Mouse (Mus musculus) kidney, embryonic 15.5 days (tissue): ENCODE results near the gene U2af2. TPM values are rescaled to one million over a fixed set of nuclear protein-coding genes. Genes with fewer than 3 reads are reported as not detected.
A peak's percentile ranks its signal among the peaks of the same experiment; 100 is the strongest.

ENCODE experiments used
- ATAC-seq: fragments of 200-750 bp; cut with Nextera tagmentation; replicated peaks from 2 replicates; pipeline ENCODE4 v1.8.0; 2017; ENCODE audit warnings: moderate TSS enrichment; ENCODE audit not compliant: low FRiP score
- H3K27ac ChIP-seq: fragments of 300-500 bp; sonication (generic); 2 replicates; pipeline ENCODE4 v1.5.1; 2015; ENCODE audit warnings: mild to moderate bottlenecking, inconsistent platforms
- H3K27me3 ChIP-seq: fragments of 300-500 bp; sonication (generic); 2 replicates; pipeline ENCODE4 v1.6.1; 2015; ENCODE audit warnings: inconsistent platforms
- H3K36me3 ChIP-seq: fragments of 300-500 bp; sonication (generic); 2 replicates; pipeline ENCODE4 v1.6.1; 2015; ENCODE audit warnings: inconsistent platforms
- H3K4me1 ChIP-seq: fragments of 300-500 bp; sonication (generic); 2 replicates; pipeline ENCODE4 v1.6.1; 2015; ENCODE audit warnings: inconsistent platforms
- H3K4me2 ChIP-seq: fragments of 300-500 bp; sonication (generic); 2 replicates; pipeline ENCODE4 v1.6.1; 2015; ENCODE audit warnings: moderate library complexity, mild to moderate bottlenecking, inconsistent platforms
- H3K4me3 ChIP-seq: fragments of 300-500 bp; sonication (generic); replicated peaks from 2 replicates; pipeline ENCODE4 v1.5.1; 2015; ENCODE audit warnings: mild to moderate bottlenecking, inconsistent platforms
- H3K9ac ChIP-seq: fragments of 300-500 bp; sonication (generic); 2 replicates; pipeline ENCODE4 v1.6.1; 2015; ENCODE audit warnings: mild to moderate bottlenecking, inconsistent platforms
- H3K9me3 ChIP-seq: fragments of 300-500 bp; sonication (generic); replicated peaks from 2 replicates; pipeline ENCODE4 v1.6.1; 2016; ENCODE audit warnings: inconsistent platforms
- WGBS: fragments of 180-500 bp; shearing (Covaris S2); methylation state at CpG from one replicate; pipeline ENCODE4 v1.1.7; 2015; ENCODE audit warnings: mixed read lengths; 5-methylcytosine and 5-hydroxymethylcytosine counted together
- microRNA-seq: library from miRNA; unstranded; fragments of <30 nt; microRNA quantifications from one replicate; pipeline ENCODE4, GENCODE M21; 2016
- polyA plus RNA-seq: library from polyadenylated mRNA; unstranded; fragments of >200 nt; fragmentation: Nextera tagmentation; extraction: Ambion mirVana; gene quantifications from 2 replicates; pipeline ENCODE4 v1.2.1, GENCODE M21; 2015

U2af2 gene
- polyA plus RNA-seq, 1 experiment from 2014 or later: 145 TPM

DNA sequence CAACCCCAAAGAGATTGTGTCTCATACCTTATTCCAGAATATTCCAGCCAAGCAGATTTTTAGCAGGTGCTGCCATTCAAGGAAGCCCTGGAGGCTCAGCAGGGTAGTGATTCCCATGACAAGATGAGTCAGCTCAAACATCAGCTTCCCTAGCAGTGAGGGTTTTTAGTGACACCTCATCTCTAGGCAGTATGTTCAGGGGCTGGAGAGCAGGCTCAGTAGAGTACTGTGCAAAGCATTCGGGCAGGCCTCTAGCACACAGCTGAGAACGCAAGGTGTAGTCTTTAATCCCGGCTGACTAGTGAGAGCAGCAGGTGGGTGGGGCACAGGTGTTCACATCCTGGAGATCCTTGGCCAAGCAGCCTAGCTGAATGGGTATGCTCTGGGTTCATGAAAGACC is 37.9 kb downstream of the U2af2 start:
- no peak overlapping the region for H3K9ac ChIP-seq
- no peak overlapping the region for H3K4me2 ChIP-seq
- no peak for ATAC-seq
- H3K36me3 ChIP-seq: peaks cover 45% of the 10 kb centered on the region
- H3K9me3 ChIP-seq: no peaks in the 10 kb centered on the region
- no peak overlapping the region for H3K27ac ChIP-seq
- no peaks in the 10 kb centered on the region for H3K4me1 ChIP-seq
- no peaks in the 10 kb centered on the region for H3K27me3 ChIP-seq
- H3K4me3 ChIP-seq: no peak overlapping the region
- WGBS: 88% methylated on average over 3 of the region's 3 CpGs

DNA sequence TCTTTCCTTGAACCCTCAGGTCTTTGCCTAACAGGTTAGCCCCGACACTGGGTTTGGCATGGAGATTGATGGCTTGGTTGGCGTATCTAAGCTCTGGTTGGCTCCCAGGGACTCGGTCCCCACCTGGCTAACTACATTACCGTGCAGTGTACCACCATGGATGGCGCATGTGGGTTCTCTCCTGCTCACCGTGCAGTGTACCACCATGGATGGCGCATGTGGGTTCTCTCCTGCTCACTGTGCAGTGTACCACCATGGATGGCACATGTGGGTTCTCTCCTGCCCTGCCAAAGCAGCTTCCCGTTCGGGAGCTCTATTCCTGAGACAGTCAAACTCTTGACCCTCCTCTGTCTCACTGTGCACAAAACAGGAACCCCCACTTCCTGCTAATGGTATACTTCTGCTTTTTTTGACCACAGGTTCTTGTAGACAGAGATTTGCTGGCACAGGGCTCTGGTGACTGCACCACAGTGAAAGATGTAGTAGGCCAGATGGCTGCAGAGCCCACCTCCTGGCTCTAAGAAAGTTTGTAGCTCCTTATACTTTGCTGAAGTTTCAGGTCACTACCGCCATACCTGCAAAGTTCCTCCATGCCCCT is 39.2 kb downstream of the U2af2 start:
- H3K27ac ChIP-seq: no peak overlapping the region
- peak; percentile 53 for ATAC-seq
- no peak overlapping the region for H3K4me2 ChIP-seq
- H3K4me3 ChIP-seq: no peak overlapping the region
- peaks cover 31% of the 10 kb centered on the region for H3K36me3 ChIP-seq
- H3K9ac ChIP-seq: no peak overlapping the region
- H3K9me3 ChIP-seq: no peaks in the 10 kb centered on the region
- H3K27me3 ChIP-seq: no peaks in the 10 kb centered on the region
- H3K4me1 ChIP-seq: no peaks in the 10 kb centered on the region
- WGBS: 80% methylated on average over 10 of the region's 10 CpGs

DNA sequence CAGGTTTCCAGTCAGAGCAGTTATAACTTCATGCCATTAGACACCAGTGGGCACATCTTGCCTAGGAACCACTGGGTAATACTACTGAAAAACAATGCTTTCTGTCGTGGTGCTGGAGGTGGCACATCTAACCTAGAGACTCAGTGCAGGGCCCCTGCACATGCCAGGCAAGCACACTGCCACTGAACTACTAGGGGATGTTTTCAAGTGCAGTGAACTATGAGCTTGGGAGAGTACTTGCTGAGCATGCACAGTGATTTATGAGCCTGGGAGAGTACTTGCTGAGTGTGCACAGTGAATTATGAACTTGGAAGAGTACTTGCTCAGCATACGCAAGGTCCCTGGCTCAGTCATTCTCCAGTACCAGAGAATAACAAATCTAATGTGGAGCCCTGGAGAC is 40.6 kb downstream of the U2af2 start:
- no peak overlapping the region for H3K4me2 ChIP-seq
- H3K4me3 ChIP-seq: no peak overlapping the region
- H3K9me3 ChIP-seq: no peaks in the 10 kb centered on the region
- no peak for ATAC-seq
- H3K27me3 ChIP-seq: no peaks in the 10 kb centered on the region
- no peaks in the 10 kb centered on the region for H3K4me1 ChIP-seq
- no peak overlapping the region for H3K9ac ChIP-seq
- WGBS: 84% methylated on average over 2 of the region's 2 CpGs
- H3K27ac ChIP-seq: no peak overlapping the region
- H3K36me3 ChIP-seq: peaks cover 18% of the 10 kb centered on the region

DNA sequence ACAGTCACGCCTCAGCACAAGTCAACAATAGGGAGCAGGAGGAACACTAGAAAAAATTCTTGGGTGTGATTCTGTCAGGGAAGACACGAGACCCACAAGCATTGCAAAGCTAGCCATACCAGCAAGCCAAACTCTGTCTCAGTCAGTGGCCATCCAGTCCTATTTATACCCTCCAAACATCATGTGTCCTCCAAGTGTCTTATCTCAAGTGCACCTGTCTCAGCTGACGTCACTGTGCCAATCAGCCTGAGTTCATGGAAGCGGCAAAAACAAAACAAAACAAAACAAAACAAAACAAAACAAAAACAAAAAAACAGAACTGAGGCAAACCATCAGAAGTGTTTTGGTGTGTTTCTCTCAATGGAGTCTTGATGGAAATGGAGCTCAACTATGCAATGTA is 46.3 kb downstream of the U2af2 start:
- ATAC-seq: no peak
- H3K4me3 ChIP-seq: no peak overlapping the region
- WGBS: 85% methylated on average over 4 of the region's 4 CpGs

DNA sequence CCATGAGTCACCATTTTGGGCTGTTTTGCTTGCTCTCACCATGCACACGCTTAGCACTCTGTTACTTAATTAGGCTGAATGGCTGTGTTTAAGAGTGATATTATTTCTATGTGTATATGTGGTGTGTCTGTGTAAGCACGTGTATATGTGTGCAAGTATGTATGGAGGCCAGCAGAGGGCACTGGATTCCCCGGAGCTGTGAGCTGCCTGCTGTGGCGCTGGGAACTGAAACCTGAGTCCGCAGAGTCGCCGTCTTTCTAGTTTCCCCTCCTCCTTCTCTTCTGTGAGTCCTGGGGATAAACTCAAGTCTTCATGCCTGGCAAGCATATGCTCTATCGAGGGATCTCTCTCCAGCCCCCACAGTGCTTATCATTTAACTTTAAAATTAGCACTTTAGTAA is 47.4 kb downstream of the U2af2 start:
- 79% methylated on average over 8 of the region's 8 CpGs for WGBS
- Histone ChIP-seq H3K27ac (no peak overlapping the region), H3K36me3 (no peaks in the 10 kb centered on the region), H3K9me3 (no peaks in the 10 kb centered on the region), H3K9ac (no peak overlapping the region), H3K4me1 (no peaks in the 10 kb centered on the region), H3K4me2 (no peak overlapping the region), H3K4me3 (no peak overlapping the region), H3K27me3 (no peaks in the 10 kb centered on the region)
- no peak for ATAC-seq

More for the DNA sequence above, 46.3 kb downstream of the U2af2 start:
- no peaks in the 10 kb centered on the region for H3K4me1 ChIP-seq
- no peaks in the 10 kb centered on the region for H3K9me3 ChIP-seq
- no peaks in the 10 kb centered on the region for H3K27me3 ChIP-seq
- no peak overlapping the region for H3K27ac ChIP-seq
- H3K9ac ChIP-seq: no peak overlapping the region
- H3K4me2 ChIP-seq: no peak overlapping the region
- H3K36me3 ChIP-seq: no peaks in the 10 kb centered on the region

DNA sequence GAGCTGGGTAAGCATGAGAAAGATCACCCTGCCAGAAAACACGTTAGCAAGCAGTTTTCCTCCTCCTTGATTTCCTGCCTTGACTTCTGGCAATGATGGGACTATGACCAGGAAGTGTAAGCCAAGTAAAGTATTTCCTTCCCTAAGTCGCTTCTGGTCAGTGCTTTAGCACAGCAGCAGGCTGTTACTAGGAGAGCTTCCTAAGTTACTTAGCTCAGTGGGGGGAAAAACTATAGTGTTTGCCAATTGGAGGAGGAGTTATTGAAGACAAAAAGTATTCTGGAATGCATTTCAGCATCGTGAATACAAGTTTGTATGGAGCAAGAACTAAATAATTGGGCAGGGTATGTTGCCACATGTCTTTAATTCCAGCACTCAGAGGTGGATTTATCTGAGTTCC is 50.8 kb downstream of the U2af2 start:
- Histone ChIP-seq H3K4me2 (no peak overlapping the region), H3K9ac (no peak overlapping the region), H3K27me3 (no peaks in the 10 kb centered on the region), H3K36me3 (no peaks in the 10 kb centered on the region), H3K27ac (no peak overlapping the region), H3K4me3 (no peak overlapping the region), H3K4me1 (no peaks in the 10 kb centered on the region), H3K9me3 (no peaks in the 10 kb centered on the region)
- WGBS: 47% methylated on average over 3 of the region's 3 CpGs
- ATAC-seq: no peak

DNA sequence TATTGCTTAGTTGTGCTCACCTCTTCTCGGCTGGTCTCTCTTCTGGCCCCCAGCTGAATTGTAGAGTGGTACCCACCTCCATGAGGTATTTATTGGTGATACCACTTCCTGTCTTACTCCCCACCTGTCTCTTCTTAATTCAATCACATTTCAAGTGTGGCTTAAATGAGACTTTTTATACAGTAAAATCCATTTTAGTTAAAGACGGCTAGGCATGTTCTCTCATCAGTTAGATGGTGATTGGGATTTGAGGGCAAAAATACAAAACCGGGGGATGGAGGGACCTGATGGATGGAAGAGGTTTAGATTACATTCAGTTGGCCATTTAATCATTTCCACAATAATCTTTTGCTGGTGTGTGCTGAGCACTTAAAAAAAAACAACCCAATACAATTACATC is 54.9 kb downstream of the U2af2 start, which contains the start of gene Rfpl4:
Gene Rfpl4 (minus strand): TSS at position 101 of the 400 bp plus-strand sequence.
- ATAC-seq: no peak
- 81% methylated on average over 3 of the region's 3 CpGs for WGBS
- no peak within 1 kb of the TSS for H3K27ac ChIP-seq

DNA sequence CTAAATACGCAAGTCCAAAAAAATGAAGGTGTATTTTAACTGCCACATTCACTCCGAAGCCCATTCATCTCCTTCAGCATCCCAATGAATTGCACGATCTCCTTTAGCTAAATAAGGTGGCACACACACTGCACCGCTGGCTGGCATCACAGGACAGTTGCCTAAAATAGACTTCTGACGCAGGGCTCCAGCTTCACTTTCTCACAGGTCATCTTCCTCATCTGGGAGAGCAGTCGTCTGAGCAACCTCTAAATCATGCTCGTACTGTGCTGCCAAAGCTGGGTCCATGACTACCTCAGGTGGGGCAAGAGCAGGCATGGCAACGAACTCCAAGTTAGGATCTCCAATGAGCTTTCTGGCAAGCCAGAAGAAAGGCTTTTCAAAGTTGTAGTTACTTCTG is 63.1 kb downstream of the U2af2 start:
- Histone ChIP-seq H3K9ac (no peak overlapping the region), H3K4me3 (no peak overlapping the region), H3K36me3 (no peaks in the 10 kb centered on the region), H3K9me3 (no peaks in the 10 kb centered on the region), H3K4me1 (peaks cover 6% of the 10 kb centered on the region; the same call in 1 of the 2 replicates), H3K4me2 (peak overlapping the region; percentile 70; the same call in 1 of the 2 replicates), H3K27ac (no peak overlapping the region), H3K27me3 (no peaks in the 10 kb centered on the region)
- no peak for ATAC-seq
- WGBS: 85% methylated on average over 8 of the region's 8 CpGs

More for the DNA sequence above, 54.9 kb downstream of the U2af2 start, which contains the start of gene Rfpl4:
- H3K27me3 ChIP-seq: no peaks in the 10 kb centered on the region
- H3K4me1 ChIP-seq: no peaks in the 10 kb centered on the region
- no peaks in the 10 kb centered on the region for H3K9me3 ChIP-seq
- no peak within 1 kb of the TSS for H3K4me2 ChIP-seq
- no peak within 1 kb of the TSS for H3K4me3 ChIP-seq
- H3K36me3 ChIP-seq: no peaks in the 10 kb centered on the region
- H3K9ac ChIP-seq: no peak within 1 kb of the TSS

DNA sequence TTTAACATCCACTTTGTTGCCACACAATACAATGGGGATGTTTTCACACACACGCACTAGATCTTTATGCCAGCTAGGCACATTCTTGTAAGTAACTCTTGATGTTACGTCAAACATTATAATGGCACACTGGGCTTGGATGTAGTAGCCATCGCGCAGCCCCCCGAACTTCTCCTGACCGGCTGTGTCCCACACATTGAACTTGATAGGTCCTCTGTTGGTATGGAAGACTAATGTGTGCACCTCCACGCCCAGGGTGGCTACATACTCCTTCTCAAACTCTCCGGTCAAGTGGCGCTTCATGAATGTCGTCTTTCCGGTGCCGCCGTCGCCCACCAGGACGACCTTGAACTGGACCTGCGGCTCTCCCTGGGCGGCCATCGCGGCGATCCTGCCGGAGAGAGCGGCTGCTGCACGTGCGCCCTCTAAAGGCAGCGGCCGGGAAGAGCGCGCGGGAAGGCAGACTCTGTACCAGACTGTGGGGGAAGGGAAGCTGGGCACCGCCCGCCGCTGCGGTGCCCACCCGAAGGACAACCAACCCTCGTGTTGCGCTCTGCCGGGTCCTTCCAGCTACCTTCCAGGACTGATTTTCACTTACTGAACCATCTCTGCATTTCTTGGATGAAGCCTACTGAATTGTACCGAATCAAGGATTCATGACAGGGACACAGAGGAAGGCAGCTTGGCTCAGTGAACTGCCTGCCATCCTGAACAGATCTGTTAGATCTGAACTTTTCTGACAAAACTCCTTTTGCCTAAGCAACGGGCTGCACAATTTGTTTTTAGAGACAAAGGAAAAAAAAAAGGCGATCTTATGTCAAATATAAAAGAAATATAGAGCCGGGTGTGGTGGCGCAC is 63.8 kb downstream of the U2af2 start, which contains the start of gene Rasl2-9:
Gene Rasl2-9 (minus strand): TSS at position 402 of the 858 bp plus-strand sequence.
- peak; percentile 84 for ATAC-seq
- peaks cover 6% of the 10 kb centered on the region; the same call in 1 of the 2 replicates for H3K4me1 ChIP-seq
- peak within 1 kb of the TSS; percentile 43 for H3K4me3 ChIP-seq
- H3K36me3 ChIP-seq: no peaks in the 10 kb centered on the region
- no peaks in the 10 kb centered on the region for H3K27me3 ChIP-seq
- H3K4me2 ChIP-seq: peak within 1 kb of the TSS; percentile 70
- H3K27ac ChIP-seq: no peak within 1 kb of the TSS
- no peaks in the 10 kb centered on the region for H3K9me3 ChIP-seq
- 0 out of 2 replicates have a peak within 1 kb of the TSS, but pooled peaks have one; percentile 29 for H3K9ac ChIP-seq
- WGBS: 19% methylated on average over 42 of the region's 42 CpGs

Small RNAs within 50 kb of the gene (microRNA-seq; reads per million reads assigned to microRNA genes)
- gene Gm26217: not detected

Other genes starting within 250 kb of the U2af2 start
- 384 and 386 TPM in 2 replicates for gene Ube2s, start 249.6 kb upstream of the U2af2 start, polyA plus RNA-seq
- 0.84 and 0.96 TPM in 2 replicates for gene Shisa7, start 217.4 kb upstream of the U2af2 start, polyA plus RNA-seq
- gene Isoc2b, start 191.9 kb upstream of the U2af2 start, polyA plus RNA-seq: 6.1 and 7.2 TPM in 2 replicates
- gene Isoc2a, start 185.0 kb upstream of the U2af2 start, polyA plus RNA-seq: 0.93 and 1.2 TPM in 2 replicates
- not detected in 2 replicates for gene Gm36210, start 155.6 kb upstream of the U2af2 start, polyA plus RNA-seq
- 4.0 and 4.1 TPM in 2 replicates for gene Zfp628, start 146.9 kb upstream of the U2af2 start, polyA plus RNA-seq
- gene Nat14, start 140.1 kb upstream of the U2af2 start, polyA plus RNA-seq: 4.2 and 5.3 TPM in 2 replicates
- gene Ssc5d, start 136.4 kb upstream of the U2af2 start, polyA plus RNA-seq: 1.9 and 2.7 TPM in 2 replicates
- gene Sbk2, start 97.7 kb upstream of the U2af2 start, polyA plus RNA-seq: 0.19 and 0.27 TPM in 2 replicates
- gene Sbk3, start 91.0 kb upstream of the U2af2 start, polyA plus RNA-seq: not detected in 2 replicates
- 36.7 and 39.9 TPM in 2 replicates for gene Zfp579, start 66.0 kb upstream of the U2af2 start, polyA plus RNA-seq
- gene Zfp524, start 47.7 kb upstream of the U2af2 start, polyA plus RNA-seq: 10.4 and 12.7 TPM in 2 replicates
- gene Fiz1, start 47.4 kb upstream of the U2af2 start, polyA plus RNA-seq: 46.5 and 53.1 TPM in 2 replicates
- gene Gm44973, start 46.6 kb upstream of the U2af2 start, polyA plus RNA-seq: 1.6 and 2.5 TPM in 2 replicates
- gene Zfp865, start 41.8 kb upstream of the U2af2 start, polyA plus RNA-seq: 7.2 and 7.6 TPM in 2 replicates
- 24.9 and 27.0 TPM in 2 replicates for gene Ccdc106, start 41.6 kb upstream of the U2af2 start, polyA plus RNA-seq
- not detected in 2 replicates for gene 4632433K11Rik, start 28.0 kb upstream of the U2af2 start, polyA plus RNA-seq
- gene Zfp784, start 23.7 kb upstream of the U2af2 start, polyA plus RNA-seq: 6.3 and 6.4 TPM in 2 replicates
- 36.2 and 41.0 TPM in 2 replicates for gene Zfp580, start 10.6 kb upstream of the U2af2 start, polyA plus RNA-seq
- 55.5 and 62.2 TPM in 2 replicates for gene Epn1, start 18.1 kb downstream of the U2af2 start, polyA plus RNA-seq
- not detected in 2 replicates for gene Rfpl4, start 54.8 kb downstream of the U2af2 start, polyA plus RNA-seq
- 0.54 TPM in 1 of 2 replicates, not detected in the other for gene Rasl2-9, start 63.8 kb downstream of the U2af2 start, polyA plus RNA-seq
- not detected in 2 replicates for gene Vmn1r55, start 87.5 kb downstream of the U2af2 start, polyA plus RNA-seq
- gene Vmn1r56, start 134.6 kb downstream of the U2af2 start, polyA plus RNA-seq: not detected in 2 replicates
- not detected in 2 replicates for gene Vmn1r57, start 156.3 kb downstream of the U2af2 start, polyA plus RNA-seq